Mouse (Mus musculus) adrenal gland, adult 2 months (tissue): ENCODE results near the gene Foxa2. TPM values are rescaled to one million over a fixed set of nuclear protein-coding genes. Genes with fewer than 3 reads are reported as not detected.

ENCODE experiments used
- DNase-seq: peaks from one replicate; pipeline ENCODE4 v3.0.0; 2021
- polyA plus RNA-seq: library from polyadenylated mRNA; depleted of rRNA; stranded (reverse); fragments of >200 nt; gene quantifications from 2 replicates; pipeline ENCODE4 v1.2.3, GENCODE M21; 2012
- total RNA-seq, 2 experiments: library from RNA; stranded (reverse); gene quantifications; 2 replicates each; pipeline ENCODE4 v1.2.3; 2021

Foxa2 gene
- total and polyA plus RNA-seq, 3 experiments, result 0.18 TPM; not detected in 2

- DNase-seq, result peak; percentile 18
These were observed 7.2 kb downstream of the Foxa2 start for GRCm38 (mm10) chr2:148039351-148040235.

- no peak for DNase-seq
These were observed 8.1 kb downstream of the Foxa2 start for GRCm38 (mm10) chr2:148038366-148039310.

GRCm38 (mm10) chr2:148036611-148037160 lies 10.1 kb downstream of the Foxa2 start:
- DNase-seq, result no peak

GRCm38 (mm10) chr2:148030991-148031675 lies 15.6 kb downstream of the Foxa2 start:
- no peak for DNase-seq

- no peak for DNase-seq
These were observed 16.2 kb downstream of the Foxa2 start for GRCm38 (mm10) chr2:148030613-148030935.

- peak; percentile 8 for DNase-seq
These were observed 16.8 kb downstream of the Foxa2 start for GRCm38 (mm10) chr2:148029751-148030612.

- DNase-seq, result no peak
These were observed 17.6 kb downstream of the Foxa2 start for GRCm38 (mm10) chr2:148029050-148029608.

GRCm38 (mm10) chr2:148026366-148026765 lies 20.4 kb downstream of the Foxa2 start:
- DNase-seq, result no peak

GRCm38 (mm10) chr2:148025481-148025880 lies 21.3 kb downstream of the Foxa2 start:
- DNase-seq, result no peak

GRCm38 (mm10) chr2:148024268-148024935 lies 22.4 kb downstream of the Foxa2 start:
- no peak for DNase-seq

- DNase-seq, result no peak
These were observed 23.4 kb downstream of the Foxa2 start for GRCm38 (mm10) chr2:148023340-148023806.

- DNase-seq, result no peak
These were observed 24.7 kb downstream of the Foxa2 start for GRCm38 (mm10) chr2:148021919-148022570.

GRCm38 (mm10) chr2:148021016-148021415 lies 25.8 kb downstream of the Foxa2 start:
- DNase-seq, result no peak

- no peak for DNase-seq
These were observed 26.6 kb downstream of the Foxa2 start for GRCm38 (mm10) chr2:148020125-148020524.

- no peak for DNase-seq
These were observed 28.7 kb downstream of the Foxa2 start for GRCm38 (mm10) chr2:148017782-148018690.

- no peak for DNase-seq
These were observed 33.4 kb downstream of the Foxa2 start for GRCm38 (mm10) chr2:148013382-148013781.

GRCm38 (mm10) chr2:148009049-148009448 lies 37.7 kb downstream of the Foxa2 start:
- no peak for DNase-seq
